15 mouse cellular contexts compared by ENCODE assay signal in genomic region chr9:47946226-47946625, GRCm38 (mm10).
"Had no signal": no experiment of that assay in that cellular context is flagged by ENCODE, and none has a peak within 500 bp of the region (broad histone marks: within the 10 kb centered on the region; RNA-seq: fewer than 3 reads in every experiment).

No protein-coding gene starts in this region.

- DNase-seq: right cerebral cortex, adult 18-20 months; right cerebral cortex, postnatal 14 days; right cerebral cortex, postnatal 25 days; right cerebral cortex, postnatal 4 days; spleen, adult 18-20 months; thymus, adult 18-20 months; thymus, adult 2 months; thymus, postnatal 14 days; thymus, postnatal 25 days; thymus, postnatal 36 days; thymus, postnatal 4 days had no signal

- H3K27me3 ChIP-seq: neural tube, embryonic 13.5 days; neural tube, embryonic 15.5 days; stomach, embryonic 15.5 days had no signal

- H3K27ac ChIP-seq: neural tube, embryonic 13.5 days; neural tube, embryonic 15.5 days; stomach, embryonic 15.5 days; stomach, postnatal 0 days had no signal

- H3K9me3 ChIP-seq: neural tube, embryonic 13.5 days; neural tube, embryonic 15.5 days; stomach, embryonic 15.5 days had no signal

- H3K4me1 ChIP-seq: stomach, embryonic 15.5 days had no signal

- H3K36me3 ChIP-seq: neural tube, embryonic 13.5 days; neural tube, embryonic 15.5 days; stomach, embryonic 15.5 days had no signal

- H3K4me3 ChIP-seq: neural tube, embryonic 13.5 days; neural tube, embryonic 15.5 days; stomach, embryonic 15.5 days had no signal
